Mouse (Mus musculus): ENCODE data around the gene Itga7. TPM values are rescaled to one million over a fixed set of nuclear protein-coding genes. Genes with fewer than 3 reads are reported as not detected.
A peak's percentile ranks its signal among the peaks of the same experiment; 100 is the strongest.

Itga7 gene
- total and polyA plus RNA-seq, 2 experiments from 2014 or later = 22.7 to 41.4 TPM

- Histone ChIP-seq H3K4me3 (ENCODE audit: low read depth, low read length) (peak overlapping the region; percentile 66), H3K9me3 (replicated peaks; ENCODE audit: control insufficient read depth, low read length) (no peaks in the 10 kb centered on the region), H3K9ac (replicated peaks; ENCODE audit: low read depth, low read length) (peak overlapping the region; percentile 66), H3K27ac (ENCODE audit: low read depth) (peak overlapping the region; percentile 91), H3K4me1 (ENCODE audit: control insufficient read depth, insufficient read depth) (peaks cover 21% of the 10 kb centered on the region), H3K36me3 (replicated peaks; ENCODE audit: control insufficient read depth, insufficient read depth, low read length) (peaks cover 9% of the 10 kb centered on the region), H3K4me2 (ENCODE audit: low read depth, low read length) (peak overlapping the region; percentile 75), H3K27me3 (ENCODE audit: control insufficient read depth, insufficient read depth, low read length) (no peaks in the 10 kb centered on the region)
- ATAC-seq (ENCODE audit: insufficient read depth, low read depth) (no peak), DNase-seq (ENCODE audit: low spot score) (no peak)
- WGBS = 62% methylated on average over 16 of the region's 16 CpGs
- TF ChIP-seq CTCF (IDR thresholded peaks at IDR 0.05; ENCODE audit: low read depth) = no peak
- no peak for TF ChIP-seq EP300 (IDR thresholded peaks at IDR 0.05; ENCODE audit: low read depth)
Measured at GRCm38 (mm10) chr10:128921883-128922821, 11.5 kb upstream of the Itga7 start.

- Histone ChIP-seq H3K27me3 (ENCODE audit: control insufficient read depth, insufficient read depth, low read length) (no peaks in the 10 kb centered on the region), H3K4me1 (ENCODE audit: control insufficient read depth, insufficient read depth) (peaks cover 21% of the 10 kb centered on the region)
- no peak for ATAC-seq (ENCODE audit: insufficient read depth, low read depth)
Measured at GRCm38 (mm10) chr10:128922822-128923012, 10.9 kb upstream of the Itga7 start, which contains the start of gene Rdh5. Gene Rdh5 (minus strand): TSS chr10:128922888.

GRCm38 (mm10) chr10:128923013-128923691 is 10.5 kb upstream of the Itga7 start:
- ATAC-seq (ENCODE audit: insufficient read depth, low read depth) (peak; percentile 95), DNase-seq (ENCODE audit: low spot score) (peak; percentile 88)
- Histone ChIP-seq H3K9me3 (replicated peaks; ENCODE audit: control insufficient read depth, low read length) (no peaks in the 10 kb centered on the region), H3K27me3 (ENCODE audit: control insufficient read depth, insufficient read depth, low read length) (no peaks in the 10 kb centered on the region), H3K4me2 (ENCODE audit: low read depth, low read length) (peak overlapping the region; percentile 75), H3K4me1 (ENCODE audit: control insufficient read depth, insufficient read depth) (peaks cover 21% of the 10 kb centered on the region), H3K9ac (replicated peaks; ENCODE audit: low read depth, low read length) (peak overlapping the region; percentile 66), H3K36me3 (replicated peaks; ENCODE audit: control insufficient read depth, insufficient read depth, low read length) (peaks cover under 1% of the 10 kb centered on the region; the same call in 1 of the 2 replicates), H3K4me3 (ENCODE audit: low read depth, low read length) (peak overlapping the region; percentile 66), H3K27ac (ENCODE audit: low read depth) (peak overlapping the region; percentile 91)
- peak; percentile 43 for TF ChIP-seq CTCF (IDR thresholded peaks at IDR 0.05; ENCODE audit: low read depth)
- TF ChIP-seq EP300 (IDR thresholded peaks at IDR 0.05; ENCODE audit: low read depth) = peak; percentile 56; the same call in 1 of the 2 replicates
- under 1% methylated on average over 42 of the region's 42 CpGs for WGBS

More at GRCm38 (mm10) chr10:128922822-128923012, 10.9 kb upstream of the Itga7 start, which contains the start of gene Rdh5:
- H3K4me3 ChIP-seq (ENCODE audit: low read depth, low read length) = peak within 1 kb of the TSS; percentile 66
- H3K9me3 ChIP-seq (replicated peaks; ENCODE audit: control insufficient read depth, low read length) = no peaks in the 10 kb centered on the region
- WGBS = 15% methylated on average over 1 of the region's 1 CpGs
- peak within 1 kb of the TSS; percentile 91 for H3K27ac ChIP-seq (ENCODE audit: low read depth)
- peak within 1 kb of the TSS; percentile 75 for H3K4me2 ChIP-seq (ENCODE audit: low read depth, low read length)
- TF ChIP-seq EP300 (IDR thresholded peaks at IDR 0.05; ENCODE audit: low read depth) = no peak
- TF ChIP-seq CTCF (IDR thresholded peaks at IDR 0.05; ENCODE audit: low read depth) = no peak
- H3K9ac ChIP-seq (replicated peaks; ENCODE audit: low read depth, low read length) = peak within 1 kb of the TSS; percentile 66
- peaks cover 5% of the 10 kb centered on the region; the same call in 1 of the 2 replicates for H3K36me3 ChIP-seq (replicated peaks; ENCODE audit: control insufficient read depth, insufficient read depth, low read length)
- no peak for DNase-seq (ENCODE audit: low spot score)

- no peaks in the 10 kb centered on the region for H3K36me3 ChIP-seq (replicated peaks; ENCODE audit: control insufficient read depth, insufficient read depth, low read length)
- H3K27me3 ChIP-seq (ENCODE audit: control insufficient read depth, insufficient read depth, low read length) = no peaks in the 10 kb centered on the region
- peak within 1 kb of the TSS; percentile 75 for H3K4me2 ChIP-seq (ENCODE audit: low read depth, low read length)
- H3K27ac ChIP-seq (ENCODE audit: low read depth) = peak within 1 kb of the TSS; percentile 91
- peak within 1 kb of the TSS; percentile 66 for H3K9ac ChIP-seq (replicated peaks; ENCODE audit: low read depth, low read length)
- DNase-seq (ENCODE audit: low spot score) (no peak), ATAC-seq (ENCODE audit: insufficient read depth, low read depth) (no peak)
- H3K4me3 ChIP-seq (ENCODE audit: low read depth, low read length) = peak within 1 kb of the TSS; percentile 66
- TF ChIP-seq CTCF (IDR thresholded peaks at IDR 0.05; ENCODE audit: low read depth) (no peak), EP300 (IDR thresholded peaks at IDR 0.05; ENCODE audit: low read depth) (no peak)
- peaks cover 23% of the 10 kb centered on the region for H3K4me1 ChIP-seq (ENCODE audit: control insufficient read depth, insufficient read depth)
- WGBS = 53% methylated on average over 9 of the region's 9 CpGs
- H3K9me3 ChIP-seq (replicated peaks; ENCODE audit: control insufficient read depth, low read length) = no peaks in the 10 kb centered on the region
Measured at GRCm38 (mm10) chr10:128923935-128924334, 9.7 kb upstream of the Itga7 start, which contains the start of gene Bloc1s1. Gene Bloc1s1 (minus strand): TSS chr10:128924035.

- ATAC-seq (ENCODE audit: insufficient read depth, low read depth) (no peak), DNase-seq (ENCODE audit: low spot score) (no peak)
- Histone ChIP-seq H3K4me1 (ENCODE audit: control insufficient read depth, insufficient read depth) (peaks cover 31% of the 10 kb centered on the region), H3K27me3 (ENCODE audit: control insufficient read depth, insufficient read depth, low read length) (0 out of 2 replicates have a peak, but pooled peaks cover 2% of the 10 kb centered on the region), H3K4me3 (ENCODE audit: low read depth, low read length) (no peak overlapping the region), H3K9me3 (replicated peaks; ENCODE audit: control insufficient read depth, low read length) (no peaks in the 10 kb centered on the region), H3K9ac (replicated peaks; ENCODE audit: low read depth, low read length) (no peak overlapping the region), H3K4me2 (ENCODE audit: low read depth, low read length) (no peak overlapping the region), H3K36me3 (replicated peaks; ENCODE audit: control insufficient read depth, insufficient read depth, low read length) (no peaks in the 10 kb centered on the region), H3K27ac (ENCODE audit: low read depth) (no peak overlapping the region)
- 30% methylated on average over 4 of the region's 4 CpGs for WGBS
- TF ChIP-seq CTCF (IDR thresholded peaks at IDR 0.05; ENCODE audit: low read depth) = no peak
Measured at GRCm38 (mm10) chr10:128928356-128928755, 5.3 kb upstream of the Itga7 start.

Measured in heart, postnatal 0 days (tissue).